Mouse (Mus musculus) thymus, adult 18-20 months (tissue): Measurements from ENCODE around the gene Dnph1.
"Not testable (repeated sequence)": the region's sequence is repeated elsewhere in the genome, so short reads cannot be mapped to it uniquely, and the experiment has no call there.

Experiments
- DNase-seq, 2 experiments: peaks; one replicate each; pipeline ENCODE4 v3.0.0; 2022; ENCODE audit warnings: mixed read lengths in 2 of 2

The Dnph1 gene

DNA sequence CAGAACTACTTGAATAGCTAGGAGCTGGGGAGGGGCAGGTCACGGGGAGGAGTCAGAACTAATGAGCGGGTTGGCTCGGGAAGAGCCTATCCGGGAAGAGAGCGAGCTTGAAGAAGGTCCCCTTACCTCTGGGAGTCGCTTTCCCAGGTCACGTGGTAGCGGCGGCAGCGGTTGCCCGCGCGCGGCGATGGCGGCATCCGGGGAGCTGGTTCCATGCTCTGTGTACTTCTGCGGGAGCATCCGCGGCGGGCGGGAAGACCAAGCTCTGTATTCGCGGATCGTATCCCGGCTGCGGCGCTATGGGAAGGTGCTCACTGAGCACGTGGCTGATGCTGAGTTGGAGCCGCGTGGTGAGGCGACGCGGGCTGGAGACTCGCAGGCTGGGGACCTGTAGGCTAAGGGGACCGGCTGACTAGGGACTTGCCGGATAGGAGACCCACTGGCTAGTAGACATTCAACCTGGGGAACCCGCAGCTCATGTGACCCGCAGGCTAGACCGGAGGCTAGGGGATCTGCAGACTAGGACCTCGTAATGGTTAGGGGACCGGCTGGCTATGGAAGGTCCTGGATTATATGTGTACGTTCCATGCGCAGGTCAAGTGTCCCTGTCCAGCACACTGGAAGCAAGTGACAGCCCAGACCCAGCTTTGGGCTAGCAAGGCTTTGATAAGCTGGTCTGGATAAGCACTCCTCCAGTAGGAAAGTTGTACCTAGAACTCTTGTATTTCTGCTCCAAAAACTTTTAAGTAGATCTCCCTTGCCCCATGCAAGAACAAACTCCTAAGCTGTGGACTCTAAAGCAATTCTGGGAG, at the start of gene Dnph1:
Gene Dnph1 (plus strand): TSS at position 89 of the 812 bp plus-strand sequence.
- DNase-seq: peak; percentile 57 to 68

DNA sequence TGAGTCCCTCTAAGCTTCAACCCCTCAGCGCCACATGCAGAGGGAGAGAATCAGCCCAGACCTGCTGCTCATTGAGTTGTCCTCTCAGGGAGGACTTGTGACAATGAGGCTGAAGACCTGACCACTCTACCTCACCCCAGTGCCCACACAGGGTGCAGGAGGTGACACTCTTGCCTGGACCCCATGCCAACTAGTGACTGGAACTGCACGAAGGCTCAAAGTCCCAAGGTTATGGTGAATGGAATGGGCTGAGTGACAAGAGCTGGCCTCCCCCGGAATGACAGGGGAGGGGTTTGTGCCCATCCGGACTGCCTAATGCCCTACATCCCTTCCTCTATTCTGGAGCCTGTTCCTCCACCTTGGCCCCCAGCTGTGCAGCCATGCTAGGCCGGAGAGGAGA, 43.8 kb upstream of the Dnph1 start:
- no peak for DNase-seq

DNA sequence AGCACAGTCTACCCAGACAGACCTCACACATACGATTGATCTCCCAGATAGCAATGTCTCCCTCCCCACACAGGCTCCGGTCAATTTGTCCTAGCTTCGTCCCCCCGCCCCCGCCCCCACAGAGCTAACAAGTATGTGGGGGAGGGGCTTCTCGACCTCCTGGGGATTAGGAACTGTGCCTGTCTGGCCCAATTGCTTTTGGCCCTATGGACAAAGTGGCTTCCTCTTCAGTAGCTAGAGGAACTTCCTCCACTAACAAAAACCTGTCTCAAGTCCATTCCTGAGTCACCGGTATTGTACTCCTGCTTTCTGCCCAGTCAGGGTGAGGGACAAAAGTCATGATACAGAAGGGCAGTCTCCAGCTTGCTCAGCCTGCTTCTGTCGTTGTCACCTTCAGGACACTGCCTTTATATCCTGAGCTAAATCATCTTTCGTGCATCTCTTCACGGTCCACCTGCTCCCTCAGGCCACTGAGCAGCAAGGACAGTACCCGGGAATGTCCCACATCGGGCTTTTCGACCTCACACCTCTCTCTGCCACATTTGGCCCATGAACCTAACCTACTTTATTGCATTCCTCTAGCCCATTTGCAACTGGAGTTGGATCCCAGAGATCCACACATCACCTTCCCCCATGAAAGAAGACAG, 43.1 kb upstream of the Dnph1 start:
- no peak for DNase-seq

- DNase-seq: no peak
Observed at GRCm38 (mm10) chr17:46453970-46454411, 42.5 kb upstream of the Dnph1 start.

- DNase-seq: no peak
Observed at GRCm38 (mm10) chr17:46454539-46454938, 42.0 kb upstream of the Dnph1 start.

GRCm38 (mm10) chr17:46455110-46455691, 41.3 kb upstream of the Dnph1 start:
- DNase-seq: peak in 1 of 2 experiments; percentile 19

DNA sequence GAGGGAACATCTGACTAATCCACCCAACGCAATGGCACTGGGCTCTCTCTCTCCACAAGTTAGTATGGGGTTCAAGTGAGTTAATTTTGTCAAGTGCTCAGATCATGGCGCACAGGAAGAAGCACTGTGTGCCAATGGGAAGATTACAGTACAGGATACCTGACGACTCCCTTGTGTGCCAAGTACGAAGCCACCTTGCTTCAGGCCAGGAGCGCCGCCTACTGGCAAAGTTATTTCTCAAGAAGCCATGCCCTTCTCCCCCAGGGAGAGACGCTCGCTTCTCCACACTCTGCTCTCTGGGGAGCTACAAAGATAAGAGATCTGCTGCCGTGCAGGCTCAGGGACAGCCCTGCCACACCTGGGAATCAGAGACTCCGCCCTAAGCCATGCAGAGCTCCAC, 38.7 kb upstream of the Dnph1 start:
- peak in 1 of 2 experiments; percentile 28 for DNase-seq

DNA sequence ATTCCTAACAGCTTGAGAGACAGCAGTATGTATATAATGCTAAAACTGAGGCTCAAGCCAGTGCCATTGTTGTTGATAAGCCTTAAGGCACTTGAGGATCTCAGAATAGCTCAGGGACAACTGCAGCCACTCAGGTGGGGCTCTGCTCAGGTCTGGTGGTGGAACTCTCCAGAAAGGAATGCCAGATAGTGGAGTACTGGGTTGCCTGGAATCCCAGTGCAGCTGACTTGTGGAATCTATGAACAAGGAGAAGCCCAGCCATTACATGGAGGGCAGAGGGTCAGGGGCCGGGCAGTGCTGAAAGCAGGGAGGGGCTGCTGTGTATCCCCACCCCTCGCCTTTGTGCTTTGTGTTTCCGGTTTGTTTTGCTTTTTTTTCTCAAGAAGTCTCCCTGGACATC, 38.1 kb upstream of the Dnph1 start:
- no peak for DNase-seq

GRCm38 (mm10) chr17:46460673-46461072, 35.8 kb upstream of the Dnph1 start:
- DNase-seq: peak in 1 of 2 experiments; percentile 18

DNA sequence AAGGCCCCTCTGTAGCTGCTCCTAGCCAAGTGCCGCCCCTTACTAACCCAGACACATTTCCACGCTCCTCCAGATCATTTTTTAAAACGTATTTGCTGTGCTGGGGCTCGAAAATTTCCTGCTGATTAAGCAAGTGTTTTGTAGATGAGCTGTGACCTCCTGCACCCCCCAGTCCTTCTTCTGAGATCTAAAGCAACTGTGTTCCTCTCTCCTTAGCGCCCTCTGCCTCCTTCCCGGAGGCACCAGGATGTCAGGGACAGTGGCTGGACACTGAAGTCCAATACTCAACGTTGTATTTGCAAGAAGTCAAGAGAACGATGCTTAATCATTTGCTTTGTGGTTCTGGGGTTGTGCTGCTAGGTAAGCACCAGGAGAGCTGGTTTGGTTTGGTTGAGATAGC, 35.2 kb upstream of the Dnph1 start:
- DNase-seq: no peak

DNA sequence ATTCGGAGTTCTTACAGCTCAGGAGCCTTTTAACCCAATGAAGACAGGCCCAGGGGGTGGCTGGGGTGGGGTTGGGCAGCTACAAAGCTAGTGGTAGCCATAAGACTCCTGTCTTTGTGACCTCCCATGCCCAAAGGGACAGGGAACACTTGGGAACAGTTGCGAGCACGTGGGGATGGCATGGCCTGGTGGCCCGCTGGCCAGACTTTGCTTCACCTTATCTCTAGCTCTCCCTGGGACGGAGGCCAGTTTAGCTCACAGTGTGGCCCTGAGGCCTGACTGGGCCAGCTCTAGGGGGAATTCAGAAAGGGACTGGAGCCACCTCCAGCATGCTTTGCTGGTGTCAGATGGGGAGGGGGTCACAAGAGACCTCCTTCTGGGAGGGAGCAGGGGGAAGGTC, 34.3 kb upstream of the Dnph1 start:
- DNase-seq: no peak

- DNase-seq: no peak
Observed at GRCm38 (mm10) chr17:46467830-46468229, 28.7 kb upstream of the Dnph1 start.

DNA sequence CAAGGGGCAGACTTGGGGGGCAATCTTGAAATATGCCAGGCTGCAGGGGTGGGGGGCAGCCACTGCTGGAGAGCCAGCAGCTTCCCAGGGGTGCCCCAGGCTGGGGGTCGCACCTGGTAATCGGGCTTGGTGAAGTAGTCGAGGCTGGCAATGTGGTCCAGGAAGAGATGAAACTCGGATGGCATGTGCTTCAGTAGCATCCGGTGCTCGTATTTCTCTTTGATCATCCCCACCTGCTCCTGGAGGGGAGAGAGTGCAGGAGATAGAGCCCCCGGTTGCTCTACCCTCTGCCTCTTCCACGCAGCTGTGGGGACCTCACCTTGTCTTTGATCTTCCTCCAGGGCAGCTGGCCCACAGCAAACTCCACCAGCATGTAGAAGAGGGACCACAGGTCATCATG, 19.9 kb upstream of the Dnph1 start:
- peak; percentile 46 to 61 for DNase-seq

- DNase-seq: no peak
Observed at GRCm38 (mm10) chr17:46477286-46477685, 19.2 kb upstream of the Dnph1 start.

- no peak for DNase-seq
Observed at GRCm38 (mm10) chr17:46483561-46484001, 12.9 kb upstream of the Dnph1 start.

DNA sequence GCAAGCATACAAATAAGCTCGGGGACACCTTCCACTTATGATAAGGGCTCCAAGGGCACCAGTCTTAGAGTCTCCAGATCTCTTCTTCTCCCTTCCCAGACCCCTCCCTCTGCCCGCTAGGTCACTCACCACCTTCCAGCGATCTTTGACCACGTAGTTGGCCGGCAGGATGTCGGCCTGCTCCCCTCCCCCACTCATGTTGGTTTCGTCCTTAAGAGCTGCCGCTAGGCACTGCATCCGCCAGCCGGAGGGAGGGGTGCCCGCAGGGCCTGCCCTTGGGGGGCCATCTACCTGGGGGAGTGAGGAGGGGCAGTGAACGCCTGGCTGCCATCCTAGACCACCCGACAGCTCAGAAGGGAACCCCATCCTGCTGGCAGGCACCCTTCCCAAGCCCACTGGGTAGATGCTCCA, 12.5 kb upstream of the Dnph1 start:
- no peak for DNase-seq

- DNase-seq: no peak
Observed at GRCm38 (mm10) chr17:46484461-46484875, 12.0 kb upstream of the Dnph1 start.

DNA sequence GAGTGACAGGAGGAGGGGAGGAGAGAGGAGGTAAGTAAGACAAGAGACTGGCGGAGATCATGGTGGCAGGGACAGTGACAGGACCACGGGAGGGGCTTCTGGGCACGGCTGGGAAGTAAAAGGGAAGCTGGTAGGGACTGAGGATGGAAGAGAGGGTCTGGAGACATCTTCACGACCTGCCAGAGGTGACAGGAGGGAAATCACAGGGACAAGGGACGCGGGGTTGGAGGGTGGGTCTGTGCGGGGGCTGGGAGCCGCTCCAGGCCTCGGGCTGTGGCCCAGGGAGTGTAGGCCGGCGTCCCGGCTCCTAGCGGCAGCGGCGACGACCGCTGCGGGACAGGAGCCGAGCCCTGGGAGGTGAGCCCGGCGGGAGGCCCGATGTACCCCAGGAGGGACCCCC, 9.5 kb upstream of the Dnph1 start:
- no peak for DNase-seq

DNA sequence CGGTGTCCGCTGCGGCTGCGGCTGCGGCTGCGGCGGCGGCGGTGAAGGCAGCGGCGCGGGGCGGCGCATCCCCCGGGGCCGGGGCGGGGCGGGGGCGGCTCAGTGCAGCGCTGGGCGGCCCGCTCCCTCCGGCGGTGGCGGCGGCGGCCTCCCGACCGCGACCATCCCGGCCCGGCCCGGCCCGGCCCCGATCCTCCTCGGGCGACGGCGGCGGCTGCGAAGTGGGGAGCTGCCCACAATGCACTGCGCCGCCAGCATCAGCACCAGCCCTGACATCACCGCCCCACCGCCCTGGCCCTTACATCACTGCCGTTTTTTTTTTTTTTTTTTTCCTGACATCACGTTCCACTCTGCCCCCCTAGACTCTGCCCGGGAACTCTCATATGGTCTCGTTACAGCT, 9.1 kb upstream of the Dnph1 start, which contains the start of gene Ttbk1:
Gene Ttbk1 (minus strand): TSS at position 245 of the 400 bp plus-strand sequence.
- no peak for DNase-seq

GRCm38 (mm10) chr17:46495486-46495885, 1.0 kb upstream of the Dnph1 start:
- DNase-seq: no peak

- not testable (repeated sequence) for DNase-seq
Observed at GRCm38 (mm10) chr17:46496081-46496480, 430 bp upstream of the Dnph1 start.

DNA sequence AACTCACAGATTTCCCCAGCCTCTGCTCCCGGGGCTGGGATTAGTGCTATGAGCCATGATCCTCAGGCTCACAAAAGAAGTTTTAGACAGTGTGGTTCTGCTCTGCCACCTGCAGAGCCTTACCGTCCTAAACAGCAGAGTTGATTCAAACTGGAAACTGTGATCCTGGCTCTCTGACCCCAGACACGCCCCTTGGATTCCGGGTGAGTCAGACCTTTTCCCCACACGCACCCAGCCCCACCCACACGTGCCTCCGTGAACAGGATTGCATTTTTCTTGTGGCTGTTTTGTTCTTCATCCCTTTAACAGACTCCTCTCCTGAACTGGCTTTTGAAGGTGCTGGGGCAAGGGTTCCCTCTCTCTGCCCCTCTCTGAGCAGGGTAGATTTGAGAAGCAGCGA, 1.4 kb downstream of the Dnph1 start:
- DNase-seq: no peak

- no peak for DNase-seq
Observed at GRCm38 (mm10) chr17:46502775-46503174, 6.3 kb downstream of the Dnph1 start.
